Mouse (Mus musculus) small intestine, adult 2 months (tissue): ENCODE data around the gene 4930507D05Rik.
A peak's percentile ranks its signal among the peaks of the same experiment; 100 is the strongest.

ENCODE experiments used
- CTCF ChIP-seq: fragments of 200-500 bp; IDR thresholded peaks from 2 replicates; pipeline ENCODE4 v1.5.1; 2012; ENCODE audit warnings: low read depth, mild to moderate bottlenecking, control low read depth, inconsistent platforms, low read length, moderate library complexity, mixed read lengths; ENCODE audit not compliant: insufficient replicate concordance, insufficient read length; ENCODE audit errors: extremely low read depth
- POLR2A ChIP-seq: fragments of 200-500 bp; IDR thresholded peaks from 2 replicates; pipeline ENCODE4 v1.6.1; 2012; ENCODE audit warnings: low read depth, mild to moderate bottlenecking, control low read depth, inconsistent platforms, low read length, moderate library complexity

DNA sequence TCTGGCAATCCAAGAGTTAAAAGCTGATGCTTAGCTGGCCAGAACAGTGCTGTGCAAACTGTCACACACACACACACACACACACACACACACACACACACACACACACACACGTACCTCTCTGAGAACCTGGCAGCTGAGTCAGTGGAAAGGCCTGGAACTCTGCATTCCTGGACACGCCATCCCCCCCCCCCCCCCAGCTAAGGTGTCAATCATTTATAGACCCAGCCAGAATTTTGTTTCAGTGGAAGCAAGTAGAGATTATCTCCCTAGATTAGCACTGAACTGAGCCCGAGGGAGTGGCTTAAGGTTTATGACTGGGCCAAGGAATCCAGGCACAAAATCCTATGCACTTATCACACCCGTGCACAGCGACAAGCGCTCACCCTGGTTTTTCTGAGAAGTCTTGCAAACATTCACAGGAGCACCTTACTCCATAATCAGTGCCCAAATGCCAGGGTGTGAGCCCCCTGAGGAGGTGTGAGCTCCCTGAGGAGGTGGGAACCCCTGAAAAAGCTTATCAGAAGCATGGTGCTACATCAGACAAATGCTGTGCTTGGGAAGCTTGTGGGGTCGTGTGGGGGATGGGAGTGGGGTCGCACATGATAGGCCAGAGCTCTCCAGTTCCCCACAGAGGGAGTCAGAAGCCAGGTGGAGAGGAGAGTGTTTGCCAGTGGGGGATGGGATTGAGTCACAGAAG lies 36.2 kb upstream of the 4930507D05Rik start:
- peak; percentile 12; the same call in 1 of the 2 replicates for TF ChIP-seq CTCF
- TF ChIP-seq POLR2A = no peak; the same call in 1 of the 2 replicates
